Mouse (Mus musculus): ENCODE measurements at regions not wholly inside any gene's neighbourhood (a gene's known extent, or its start where the extent isn't known, plus 50 kb on each side); places are given as distances from the start of the nearest gene placed in this dataset.

DNA sequence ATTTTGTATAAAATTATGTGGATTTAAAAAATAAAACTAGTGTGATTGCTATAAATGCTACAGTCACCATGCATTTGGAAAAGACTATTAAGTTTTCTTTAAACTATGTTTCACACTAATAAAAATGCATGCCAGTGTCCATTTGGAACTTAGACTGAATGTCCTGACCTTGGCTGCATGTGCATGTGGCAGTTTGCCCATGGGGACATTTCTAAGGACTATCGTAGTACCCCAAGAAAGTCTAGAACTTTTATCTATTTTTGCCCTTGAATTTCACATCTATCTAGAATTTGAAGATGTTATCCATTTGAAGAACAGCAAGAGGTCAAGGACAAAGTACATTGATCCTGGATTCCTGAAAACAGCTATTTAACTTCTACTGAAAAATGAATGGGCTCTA lies 745.9 kb downstream of the Tmem182 start:
- Histone ChIP-seq H3K4me2 (replicated peaks; ENCODE audit: low read depth, low read length) (no peak overlapping the region), H3K27me3 (replicated peaks; ENCODE audit: insufficient read depth, low read length) (no peaks in the 10 kb centered on the region), H3K9ac (replicated peaks; ENCODE audit: low read depth) (no peak overlapping the region), H3K27ac (ENCODE audit: low read length) (no peak overlapping the region), H3K36me3 (ENCODE audit: insufficient read depth, low read length) (no peaks in the 10 kb centered on the region), H3K4me3 (ENCODE audit: low read depth, low read length) (no peak overlapping the region), H3K9me3 (ENCODE audit: low read length) (no peaks in the 10 kb centered on the region), H3K4me1 (ENCODE audit: insufficient read depth, low read depth, low read length) (no peaks in the 10 kb centered on the region)
- ATAC-seq (no peak), DNase-seq (ENCODE audit: low spot score) (no peak)
- WGBS: 77% methylated on average over 1 of the region's 1 CpGs
- TF ChIP-seq CTCF (IDR thresholded peaks at IDR 0.05): no peak
- TF ChIP-seq EP300 (IDR thresholded peaks at IDR 0.05): no peak

DNA sequence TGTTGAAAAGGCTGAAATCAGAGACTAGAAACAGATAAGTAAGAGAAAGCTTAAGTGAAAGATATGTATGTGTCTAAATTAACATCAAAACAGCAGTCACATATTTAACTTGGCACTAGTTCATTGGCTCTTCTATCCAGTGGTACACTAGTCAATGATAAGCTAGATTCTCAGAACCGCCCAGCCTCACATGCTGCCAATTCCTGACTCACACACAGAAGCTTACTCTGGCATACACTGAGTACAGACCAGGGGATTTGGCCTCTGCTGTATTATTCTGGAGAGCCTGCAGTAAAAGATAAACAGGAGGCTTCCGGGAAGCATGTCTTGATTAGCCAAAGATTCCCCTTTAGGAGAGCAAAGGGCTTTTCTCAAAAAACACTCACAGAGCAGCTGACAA lies 750.2 kb downstream of the Tmem182 start:
- 14% methylated on average over 2 of the region's 2 CpGs for WGBS
- TF ChIP-seq EP300 (IDR thresholded peaks at IDR 0.05) (no peak), CTCF (IDR thresholded peaks at IDR 0.05) (no peak)
- Histone ChIP-seq H3K9me3 (ENCODE audit: low read length) (no peaks in the 10 kb centered on the region), H3K4me3 (ENCODE audit: low read depth, low read length) (no peak overlapping the region), H3K4me2 (replicated peaks; ENCODE audit: low read depth, low read length) (no peak overlapping the region), H3K4me1 (ENCODE audit: insufficient read depth, low read depth, low read length) (no peaks in the 10 kb centered on the region), H3K36me3 (ENCODE audit: insufficient read depth, low read length) (no peaks in the 10 kb centered on the region), H3K27me3 (replicated peaks; ENCODE audit: insufficient read depth, low read length) (no peaks in the 10 kb centered on the region), H3K9ac (replicated peaks; ENCODE audit: low read depth) (no peak overlapping the region), H3K27ac (ENCODE audit: low read length) (no peak overlapping the region)
- peak; percentile 72 for DNase-seq (ENCODE audit: low spot score)
- peak; percentile 77 for ATAC-seq

DNA sequence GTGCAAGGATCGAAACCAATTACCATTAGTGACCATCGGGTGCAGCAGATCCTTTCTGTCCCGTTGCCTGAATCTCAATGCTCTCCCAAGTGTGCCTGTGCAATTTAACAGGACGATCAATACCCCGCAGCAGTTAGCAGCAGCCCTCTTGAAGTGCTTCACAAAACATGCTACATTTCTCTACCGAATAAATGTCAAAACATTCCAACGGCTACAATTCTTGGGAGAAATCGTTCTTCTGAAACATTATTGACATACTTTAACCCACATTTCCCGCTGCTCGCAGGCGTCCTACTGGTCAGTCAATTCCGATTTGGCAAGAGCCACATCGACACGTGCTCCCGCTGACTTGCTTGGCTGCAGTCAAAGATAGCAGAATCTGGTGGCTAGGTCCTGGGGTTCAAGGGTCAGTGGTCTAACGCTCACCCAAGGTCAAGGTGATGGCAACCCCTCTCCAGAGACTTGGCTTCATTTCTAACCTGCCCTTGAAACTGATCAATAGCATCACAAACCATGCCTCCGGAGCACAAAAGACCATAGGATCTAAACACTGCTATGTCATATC lies 753.8 kb downstream of the Tmem182 start:
- Histone ChIP-seq H3K9me3 (ENCODE audit: low read length) (no peaks in the 10 kb centered on the region), H3K4me2 (replicated peaks; ENCODE audit: low read depth, low read length) (no peak overlapping the region), H3K9ac (replicated peaks; ENCODE audit: low read depth) (no peak overlapping the region), H3K36me3 (ENCODE audit: insufficient read depth, low read length) (no peaks in the 10 kb centered on the region), H3K4me1 (ENCODE audit: insufficient read depth, low read depth, low read length) (no peaks in the 10 kb centered on the region), H3K27ac (ENCODE audit: low read length) (no peak overlapping the region), H3K4me3 (ENCODE audit: low read depth, low read length) (no peak overlapping the region), H3K27me3 (replicated peaks; ENCODE audit: insufficient read depth, low read length) (no peaks in the 10 kb centered on the region)
- no peak for TF ChIP-seq EP300 (IDR thresholded peaks at IDR 0.05)
- no peak for TF ChIP-seq CTCF (IDR thresholded peaks at IDR 0.05)
- DNase-seq (ENCODE audit: low spot score) (no peak), ATAC-seq (no peak)
- 85% methylated on average over 17 of the region's 17 CpGs for WGBS

- TF ChIP-seq EP300 (IDR thresholded peaks at IDR 0.05): no peak
- TF ChIP-seq CTCF (IDR thresholded peaks at IDR 0.05): no peak
- Histone ChIP-seq H3K4me1 (ENCODE audit: insufficient read depth, low read depth, low read length) (no peaks in the 10 kb centered on the region), H3K9me3 (ENCODE audit: low read length) (no peaks in the 10 kb centered on the region), H3K36me3 (ENCODE audit: insufficient read depth, low read length) (no peaks in the 10 kb centered on the region), H3K4me3 (ENCODE audit: low read depth, low read length) (no peak overlapping the region), H3K9ac (replicated peaks; ENCODE audit: low read depth) (no peak overlapping the region), H3K27ac (ENCODE audit: low read length) (no peak overlapping the region), H3K27me3 (replicated peaks; ENCODE audit: insufficient read depth, low read length) (no peaks in the 10 kb centered on the region), H3K4me2 (replicated peaks; ENCODE audit: low read depth, low read length) (no peak overlapping the region)
- 75% methylated on average over 3 of the region's 3 CpGs for WGBS
- ATAC-seq (no peak), DNase-seq (ENCODE audit: low spot score) (no peak)
These were observed 754.6 kb downstream of the Tmem182 start for GRCm38 (mm10) chr1:41559991-41560390.

GRCm38 (mm10) chr1:41603471-41603870 lies 798.1 kb downstream of the Tmem182 start:
- TF ChIP-seq EP300 (IDR thresholded peaks at IDR 0.05) (no peak), CTCF (IDR thresholded peaks at IDR 0.05) (no peak)
- no peak for DNase-seq (ENCODE audit: low spot score)
- Histone ChIP-seq H3K36me3 (ENCODE audit: insufficient read depth, low read length) (no peaks in the 10 kb centered on the region), H3K4me3 (ENCODE audit: low read depth, low read length) (no peak overlapping the region), H3K27me3 (replicated peaks; ENCODE audit: insufficient read depth, low read length) (no peaks in the 10 kb centered on the region), H3K9me3 (ENCODE audit: low read length) (no peaks in the 10 kb centered on the region), H3K4me1 (ENCODE audit: insufficient read depth, low read depth, low read length) (no peaks in the 10 kb centered on the region), H3K9ac (replicated peaks; ENCODE audit: low read depth) (no peak overlapping the region), H3K4me2 (replicated peaks; ENCODE audit: low read depth, low read length) (no peak overlapping the region), H3K27ac (ENCODE audit: low read length) (no peak overlapping the region)
- ATAC-seq: no peak
- 81% methylated on average over 5 of the region's 5 CpGs for WGBS

GRCm38 (mm10) chr1:41604996-41605747 lies 799.8 kb downstream of the Tmem182 start:
- 81% methylated on average over 14 of the region's 14 CpGs for WGBS
- H3K36me3 ChIP-seq (ENCODE audit: insufficient read depth, low read length): no peaks in the 10 kb centered on the region
- TF ChIP-seq CTCF (IDR thresholded peaks at IDR 0.05) (no peak), EP300 (IDR thresholded peaks at IDR 0.05) (no peak)
- ATAC-seq (no peak), DNase-seq (ENCODE audit: low spot score) (no peak)
- no peaks in the 10 kb centered on the region for H3K9me3 ChIP-seq (ENCODE audit: low read length)
- no peak overlapping the region for H3K4me2 ChIP-seq (replicated peaks; ENCODE audit: low read depth, low read length)
- H3K4me3 ChIP-seq (ENCODE audit: low read depth, low read length): no peak overlapping the region
- H3K27me3 ChIP-seq (replicated peaks; ENCODE audit: insufficient read depth, low read length): no peaks in the 10 kb centered on the region
- no peak overlapping the region for H3K27ac ChIP-seq (ENCODE audit: low read length)
- no peaks in the 10 kb centered on the region for H3K4me1 ChIP-seq (ENCODE audit: insufficient read depth, low read depth, low read length)
- no peak overlapping the region for H3K9ac ChIP-seq (replicated peaks; ENCODE audit: low read depth)

All from lung, postnatal 0 days (tissue).